Mouse (Mus musculus) testis, adult 2 months (tissue): ENCODE measurements around the gene Rxfp4.

Source experiments
- CTCF ChIP-seq: fragments of 200-500 bp; IDR thresholded peaks from 2 replicates; pipeline ENCODE4 v1.5.1; 2012; ENCODE audit warnings: low read depth, mild to moderate bottlenecking, inconsistent platforms, low read length, moderate library complexity; ENCODE audit not compliant: control insufficient read depth, insufficient read depth, insufficient replicate concordance
- POLR2A ChIP-seq: fragments of 200-500 bp; IDR thresholded peaks from 2 replicates; pipeline ENCODE4 v1.6.1; 2012; ENCODE audit warnings: low read depth, mild to moderate bottlenecking, inconsistent platforms, low read length, moderate library complexity; ENCODE audit not compliant: control insufficient read depth

DNA sequence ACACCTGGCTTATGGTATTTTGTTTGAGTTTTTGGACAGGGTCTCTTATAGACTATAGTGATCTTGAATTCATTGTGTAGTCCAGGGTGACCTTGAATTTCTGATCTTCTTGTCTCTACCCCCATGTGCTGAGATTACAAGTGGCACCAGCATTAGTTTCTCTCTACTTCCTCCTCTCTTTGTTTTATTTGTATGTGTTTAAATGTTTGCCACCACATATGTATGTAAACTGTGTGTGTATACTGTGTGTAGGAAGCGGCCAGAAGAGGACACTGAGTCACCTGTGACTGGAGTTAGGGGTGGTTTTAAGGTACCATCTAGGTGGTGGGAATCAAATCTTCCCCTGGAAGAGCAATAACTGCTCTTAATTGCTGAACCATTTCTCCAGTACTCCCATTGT, 45.1 kb upstream of the Rxfp4 start:
- TF ChIP-seq POLR2A (no peak), CTCF (no peak)
